Mouse (Mus musculus): ENCODE measurements around the gene Syk.

Syk gene

DNA sequence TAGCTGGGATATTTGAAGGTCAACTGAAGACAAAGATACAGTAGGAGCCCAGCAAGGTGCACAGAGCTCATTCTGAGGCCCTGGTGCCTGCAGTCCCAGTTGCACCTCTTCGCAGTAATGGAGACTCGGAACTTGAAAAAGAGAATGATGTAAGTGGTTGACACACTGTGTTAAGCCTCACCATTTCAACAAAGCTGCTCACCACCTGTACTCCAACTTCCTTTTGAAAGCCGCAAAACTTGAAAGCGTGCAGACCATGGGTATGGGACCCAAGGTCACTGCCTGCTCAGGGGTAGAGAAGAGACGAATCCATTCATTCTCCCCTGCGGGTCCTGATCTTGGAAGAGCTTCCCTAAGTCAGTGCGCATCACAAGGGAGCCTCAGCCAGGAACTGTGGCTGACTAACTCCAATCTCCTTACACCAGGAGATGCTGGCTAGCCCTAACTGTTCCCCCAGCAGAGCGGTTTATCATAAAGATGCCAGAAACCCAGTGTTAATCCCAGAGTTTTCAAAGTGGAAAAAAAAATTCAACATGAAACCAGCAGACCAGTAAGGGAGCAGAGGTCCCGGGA lies 16.7 kb upstream of the Syk start:
- intact Hi-C loops (cut with DNase I): loop anchor here (5.0 kb wide), 1 partner anchor 61 kb away; no protein-coding TSS in a partner anchor

DNA sequence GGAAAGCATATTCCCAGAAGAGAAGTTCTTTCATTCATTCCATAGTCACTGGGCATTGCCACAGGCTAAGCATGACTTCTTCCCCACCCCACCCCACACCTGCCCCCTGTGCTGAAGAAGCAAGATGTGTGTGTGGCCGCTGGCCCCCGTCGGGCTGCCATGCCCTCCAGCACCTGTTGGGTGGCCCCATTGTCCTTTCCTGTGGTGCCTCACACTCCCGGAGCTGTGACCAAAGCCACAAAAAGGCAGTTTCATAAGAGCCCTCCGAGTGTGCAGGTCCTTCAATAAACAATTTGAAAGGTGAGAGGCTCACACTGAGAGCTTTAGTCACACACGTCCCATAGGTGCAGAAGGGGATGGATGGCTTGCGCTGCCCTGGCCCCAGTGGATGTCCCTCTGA lies 16.2 kb upstream of the Syk start:
- intact Hi-C loops (cut with DNase I): loop anchor here (5.0 kb wide), 1 partner anchor 61 kb away; no protein-coding TSS in a partner anchor

- intact Hi-C loops (cut with DNase I): loop anchor here (5.0 kb wide), 1 partner anchor 58 kb away; no protein-coding TSS in a partner anchor
Measured at GRCm38 (mm10) chr13:52569194-52569769, 13.7 kb upstream of the Syk start.

DNA sequence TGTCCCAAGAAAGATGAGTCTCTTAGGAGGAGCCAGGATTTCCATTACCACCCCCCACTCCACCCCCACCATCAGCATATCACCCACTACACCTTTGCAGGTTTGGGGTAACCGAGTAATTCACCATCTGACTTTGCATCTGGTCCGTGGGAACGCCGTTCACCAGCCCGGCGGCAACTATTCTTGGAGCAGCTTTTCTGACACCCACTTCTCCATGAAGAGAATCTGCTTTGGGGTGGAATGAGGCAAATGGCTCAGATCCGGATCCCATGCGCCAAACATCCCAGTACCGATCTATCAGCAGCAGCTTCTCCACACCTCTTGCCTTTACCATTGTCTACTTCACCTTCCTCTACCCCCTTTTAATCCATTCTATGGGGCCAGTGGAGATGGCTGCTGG lies 12.7 kb upstream of the Syk start:
- intact Hi-C loops (cut with DNase I): no loop called here

DNA sequence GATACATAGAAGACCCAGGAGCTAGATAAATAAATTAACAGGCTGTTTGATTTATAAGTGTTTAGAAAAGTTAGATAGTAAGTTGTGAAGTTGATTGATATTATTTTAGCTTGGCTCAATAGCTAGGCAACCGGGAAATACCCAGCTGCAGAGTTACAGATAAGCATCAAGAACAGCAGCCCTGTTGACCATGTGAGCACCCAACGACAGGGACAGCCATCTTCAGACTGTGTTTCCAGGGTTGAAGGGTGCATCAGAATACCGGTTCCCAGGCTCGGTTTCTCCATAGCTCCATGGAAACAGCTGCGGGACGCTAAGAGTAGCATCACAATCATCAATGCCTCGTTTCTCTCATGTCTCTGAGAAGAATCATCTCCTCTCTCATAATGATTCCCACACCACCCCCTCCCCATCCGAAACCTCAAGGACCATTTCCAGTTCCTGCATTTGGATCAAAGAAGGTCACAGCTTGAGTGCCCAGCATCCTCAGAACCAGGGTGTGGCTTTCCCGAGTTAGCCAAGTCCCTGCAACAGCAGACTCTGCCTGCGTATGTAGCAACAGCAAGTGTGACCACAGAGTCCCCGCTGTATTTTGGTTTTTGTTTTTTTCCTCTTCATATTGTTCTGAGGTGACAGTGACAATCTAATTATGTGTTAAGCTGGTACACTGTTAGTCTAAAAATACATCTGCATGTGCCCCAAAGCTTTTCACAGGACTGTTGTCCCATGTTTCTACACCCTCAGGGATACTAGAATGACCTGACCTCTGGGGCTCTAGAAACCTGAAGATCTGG lies 11.2 kb upstream of the Syk start:
- intact Hi-C loops (cut with DNase I): no loop called here

- intact Hi-C loops (cut with DNase I): no loop called here
Measured at GRCm38 (mm10) chr13:52572451-52573446, 10.2 kb upstream of the Syk start.

DNA sequence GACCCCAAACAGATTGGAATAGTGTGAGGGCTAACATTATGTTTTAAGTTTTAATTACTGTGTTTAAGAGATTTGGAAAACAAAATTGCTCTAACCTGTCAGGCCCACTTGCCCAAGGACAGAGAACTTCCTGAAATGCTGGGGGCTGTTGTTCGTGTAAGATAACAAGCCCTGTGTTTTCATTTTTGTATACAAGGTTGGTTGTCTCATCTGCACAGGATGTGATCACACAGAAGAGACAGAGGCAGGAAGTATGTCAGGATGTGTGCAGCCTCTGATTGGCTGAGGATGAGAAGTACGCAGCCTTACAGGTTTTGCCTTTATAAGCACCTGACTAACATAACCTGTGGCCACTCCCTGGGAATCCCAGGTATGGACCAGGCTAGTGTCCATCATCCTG lies 8.7 kb upstream of the Syk start:
- intact Hi-C loops (cut with DNase I): no loop called here

- intact Hi-C loops (cut with DNase I): no loop called here
Measured at GRCm38 (mm10) chr13:52575483-52575882, 7.5 kb upstream of the Syk start.

- intact Hi-C loops (cut with DNase I): no loop called here
Measured at GRCm38 (mm10) chr13:52576021-52576614, 6.9 kb upstream of the Syk start.

- intact Hi-C loops (cut with DNase I): no loop called here
Measured at GRCm38 (mm10) chr13:52576841-52577240, 6.1 kb upstream of the Syk start.

GRCm38 (mm10) chr13:52577326-52577920 lies 5.5 kb upstream of the Syk start:
- intact Hi-C loops (cut with DNase I): no loop called here

DNA sequence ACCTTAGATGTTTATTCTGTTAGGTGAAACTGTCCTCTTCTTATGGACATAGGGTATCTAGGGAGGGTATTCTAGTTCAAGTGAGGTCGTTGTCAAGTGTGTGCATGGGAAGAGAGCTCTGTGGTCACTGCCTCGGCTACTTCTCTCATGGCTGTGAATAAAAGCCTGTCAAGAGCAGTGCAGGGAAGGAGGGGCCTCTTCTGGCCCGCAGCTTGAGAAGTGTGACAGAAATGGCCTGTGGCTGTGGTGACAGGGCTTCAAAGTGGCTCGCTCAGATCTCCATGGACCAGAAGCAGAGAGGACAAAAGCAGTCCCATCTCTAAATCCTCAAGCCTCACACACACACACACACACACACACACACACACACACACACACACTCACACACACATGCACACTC lies 5.0 kb upstream of the Syk start:
- intact Hi-C loops (cut with DNase I): no loop called here

DNA sequence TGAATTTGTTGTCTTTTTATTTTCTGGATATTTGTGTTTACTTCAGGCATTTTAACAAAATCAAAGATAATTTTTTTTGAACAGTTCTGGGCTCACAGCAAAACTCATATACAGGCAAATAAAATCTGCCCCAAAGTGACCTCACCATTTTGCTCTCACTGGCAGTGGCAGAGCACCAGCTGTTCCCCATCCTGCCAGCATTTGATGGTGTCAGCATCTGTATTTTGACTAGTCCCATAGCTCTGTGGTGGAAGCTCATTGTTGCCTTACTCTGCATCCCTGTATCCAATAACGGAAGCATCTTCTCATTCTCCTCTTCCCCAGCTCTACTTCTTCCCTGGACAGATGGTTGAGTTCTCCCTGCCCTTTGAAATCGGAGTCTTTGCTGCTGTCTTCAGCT lies 4.2 kb upstream of the Syk start:
- intact Hi-C loops (cut with DNase I): no loop called here

DNA sequence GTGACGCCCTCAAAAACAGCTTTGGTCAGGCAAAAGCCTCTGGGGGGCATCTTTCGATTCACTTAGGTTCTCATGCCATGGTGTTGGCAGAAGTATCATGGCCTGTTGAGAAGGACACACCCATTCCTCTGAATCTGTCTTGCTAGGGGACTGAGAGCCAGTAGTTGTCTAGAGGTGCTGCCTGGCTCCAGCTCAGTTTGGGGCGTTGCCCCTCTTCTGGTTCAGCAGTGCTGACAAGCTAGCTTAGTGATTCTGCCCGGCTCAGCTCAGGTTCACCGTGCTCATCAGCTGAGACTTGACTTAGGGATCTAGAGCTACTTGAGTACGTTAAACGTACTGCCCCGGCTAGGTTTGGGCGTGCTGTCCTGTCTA lies 481 bp upstream of the Syk start:
- intact Hi-C loops (cut with DNase I): loop anchor here (5.0 kb wide), 1 partner anchor 40 kb away; no protein-coding TSS in a partner anchor

DNA sequence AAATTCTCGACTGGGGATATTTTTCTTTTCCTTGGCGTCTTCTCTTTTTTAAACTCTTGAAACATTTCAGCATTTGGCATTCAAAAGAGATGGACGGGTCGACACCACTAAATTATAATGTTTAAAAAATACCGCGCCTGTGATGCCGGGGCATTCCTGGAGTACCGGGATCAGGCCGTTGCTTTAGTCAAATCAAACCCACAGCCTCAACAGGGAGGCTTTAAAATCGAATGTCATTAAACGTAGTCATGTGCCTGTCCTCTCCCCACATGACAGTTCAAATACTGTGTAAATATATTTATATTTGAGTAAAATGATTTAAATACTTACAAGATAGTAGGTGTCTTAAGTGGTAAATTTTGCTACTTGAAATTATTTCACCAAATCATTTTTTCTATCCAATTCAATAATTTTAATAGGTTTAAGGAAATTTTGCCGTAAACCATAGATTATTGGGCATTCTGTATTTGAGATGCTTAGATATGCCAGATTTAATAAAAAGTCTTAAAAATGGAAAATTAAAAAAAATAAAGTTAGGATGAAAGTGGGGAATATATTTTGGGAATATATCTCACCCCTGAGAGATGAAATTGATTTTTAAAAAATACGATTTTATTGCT lies 1.1 kb downstream of the Syk start:
- intact Hi-C loops (cut with DNase I): loop anchor here (5.0 kb wide), 1 partner anchor 38 kb away; no protein-coding TSS in a partner anchor

- intact Hi-C loops (cut with DNase I): loop anchor here (5.0 kb wide), 1 partner anchor 37 kb away; no protein-coding TSS in a partner anchor
Measured at GRCm38 (mm10) chr13:52584654-52585455, 1.9 kb downstream of the Syk start.

DNA sequence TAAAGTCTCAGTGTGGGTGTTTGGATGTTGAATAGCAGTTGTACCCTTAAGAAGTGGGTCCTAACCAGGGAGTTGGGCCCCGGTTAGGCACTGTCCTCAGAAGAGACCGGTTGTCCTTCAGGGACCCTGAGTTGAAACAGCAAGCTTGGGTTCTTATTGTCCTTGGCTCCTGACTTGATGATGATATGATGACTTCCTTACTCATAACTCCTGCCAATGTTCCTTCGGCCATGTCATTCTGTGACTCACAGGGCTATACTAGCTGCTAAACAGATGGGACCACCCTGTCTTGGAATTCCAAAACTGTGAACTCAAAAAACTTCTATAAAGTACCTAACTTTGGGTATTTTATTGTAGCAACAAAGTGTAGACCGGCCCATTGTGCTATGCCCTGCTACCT lies 4.8 kb downstream of the Syk start:
- intact Hi-C loops (cut with DNase I): no loop called here

- intact Hi-C loops (cut with DNase I): no loop called here
Measured at GRCm38 (mm10) chr13:52589043-52589442, 6.1 kb downstream of the Syk start.

DNA sequence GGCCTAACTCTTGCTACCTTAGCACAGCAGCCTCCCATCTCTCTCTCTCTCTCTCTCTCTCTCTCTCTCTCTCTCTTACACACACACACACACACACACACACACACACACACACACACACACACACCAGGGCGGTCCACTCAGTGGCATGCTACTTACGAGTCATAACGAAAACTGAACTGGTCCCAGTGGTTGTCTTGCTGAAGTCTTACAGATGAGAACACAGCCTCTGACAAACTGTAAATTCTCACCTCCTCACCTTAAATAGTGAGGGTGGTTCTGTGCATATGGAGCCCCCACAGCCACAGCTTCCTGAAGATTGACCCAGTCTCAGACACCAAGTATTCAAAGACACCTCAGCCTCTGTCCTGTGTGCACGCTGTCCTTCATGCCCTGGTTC lies 8.9 kb downstream of the Syk start:
- intact Hi-C loops (cut with DNase I): no loop called here
